Mouse (Mus musculus) thymus, postnatal 14 days (tissue): ENCODE data around the gene Ncbp3.

Source experiments
- DNase-seq: peaks from one replicate; pipeline ENCODE4 v3.0.0; 2021

Ncbp3 gene

DNA sequence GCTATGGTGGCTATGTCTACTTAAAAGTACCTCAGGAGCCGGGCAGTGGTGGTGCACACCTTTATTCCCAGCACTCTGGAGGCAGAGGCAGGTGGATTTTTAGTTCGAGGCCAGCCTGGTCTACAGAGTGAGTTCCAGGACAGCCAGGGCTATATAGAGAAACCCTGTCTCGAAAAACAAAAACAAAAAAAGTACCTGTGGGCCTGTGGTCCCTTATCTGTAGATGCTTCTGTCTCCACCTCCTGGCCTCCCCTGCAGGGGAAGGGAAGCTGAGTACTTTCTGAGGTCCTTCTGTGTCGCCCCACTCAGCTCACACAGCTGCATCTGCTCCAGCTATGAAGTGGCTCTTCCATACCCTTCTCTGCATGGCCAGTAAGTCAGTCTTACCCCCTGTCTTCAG lies 42.7 kb downstream of the Ncbp3 start, which contains the start of gene Itgae:
Gene Itgae (plus strand): TSS at position 301 of the 400 bp plus-strand sequence.
- DNase-seq: no peak

DNA sequence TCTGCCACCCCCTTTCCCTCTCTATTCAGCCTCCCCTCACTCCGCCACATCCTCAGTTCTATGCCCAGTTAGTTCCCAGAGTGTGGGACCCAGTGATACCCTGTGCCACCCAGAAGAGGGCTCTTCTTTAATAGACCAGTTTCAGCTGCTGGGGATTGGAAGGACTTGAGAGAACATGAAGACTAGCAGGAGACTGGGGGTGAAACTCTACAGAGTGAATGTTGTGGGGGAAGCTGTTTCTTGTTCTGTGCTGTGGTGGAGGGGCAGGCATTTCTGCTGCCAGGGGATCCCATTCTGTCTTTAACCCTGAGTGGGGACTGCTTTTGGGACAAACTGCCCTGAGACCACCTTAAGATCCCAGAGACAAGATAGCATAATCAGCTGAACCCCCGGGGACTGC lies 43.2 kb downstream of the Ncbp3 start:
- DNase-seq: no peak

DNA sequence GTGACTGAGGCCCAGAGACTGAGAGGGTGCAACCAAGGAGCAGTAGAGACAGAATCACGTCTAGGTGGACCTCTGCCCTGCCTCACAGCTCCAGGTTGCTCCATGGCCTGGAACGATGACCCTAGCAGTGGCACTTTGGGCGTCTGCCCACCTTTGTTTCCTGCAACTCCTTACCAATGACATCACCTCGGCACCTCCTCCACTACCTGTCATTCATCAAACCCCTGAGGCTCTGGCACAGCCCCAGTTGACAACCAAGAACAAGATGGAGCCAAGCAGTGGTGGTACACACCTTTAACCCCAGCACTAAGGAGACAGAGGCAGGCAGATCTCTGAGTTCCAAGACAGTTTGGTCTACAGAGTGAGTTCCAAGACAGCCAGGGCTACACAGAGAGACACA lies 44.5 kb downstream of the Ncbp3 start:
- no peak for DNase-seq

DNA sequence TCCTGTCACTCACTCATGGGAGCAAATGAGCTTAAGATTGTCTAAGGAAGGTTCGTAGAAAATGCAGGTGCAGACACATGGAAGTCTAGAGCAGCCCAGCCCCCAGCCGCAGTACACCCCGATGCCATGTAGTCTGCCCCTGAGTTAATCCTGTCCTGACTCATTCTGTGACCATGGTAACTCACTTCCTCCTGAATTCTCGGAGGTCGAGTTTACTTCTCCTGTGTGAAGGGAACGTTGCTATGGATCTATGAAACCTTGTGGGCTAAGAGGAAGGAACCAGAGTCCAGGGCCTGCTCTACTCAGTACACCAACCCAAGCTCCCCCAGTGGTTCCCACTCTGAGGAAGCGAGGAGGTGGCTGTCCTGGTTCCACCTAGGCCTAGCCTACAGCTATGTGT lies 45.3 kb downstream of the Ncbp3 start:
- DNase-seq: no peak

DNA sequence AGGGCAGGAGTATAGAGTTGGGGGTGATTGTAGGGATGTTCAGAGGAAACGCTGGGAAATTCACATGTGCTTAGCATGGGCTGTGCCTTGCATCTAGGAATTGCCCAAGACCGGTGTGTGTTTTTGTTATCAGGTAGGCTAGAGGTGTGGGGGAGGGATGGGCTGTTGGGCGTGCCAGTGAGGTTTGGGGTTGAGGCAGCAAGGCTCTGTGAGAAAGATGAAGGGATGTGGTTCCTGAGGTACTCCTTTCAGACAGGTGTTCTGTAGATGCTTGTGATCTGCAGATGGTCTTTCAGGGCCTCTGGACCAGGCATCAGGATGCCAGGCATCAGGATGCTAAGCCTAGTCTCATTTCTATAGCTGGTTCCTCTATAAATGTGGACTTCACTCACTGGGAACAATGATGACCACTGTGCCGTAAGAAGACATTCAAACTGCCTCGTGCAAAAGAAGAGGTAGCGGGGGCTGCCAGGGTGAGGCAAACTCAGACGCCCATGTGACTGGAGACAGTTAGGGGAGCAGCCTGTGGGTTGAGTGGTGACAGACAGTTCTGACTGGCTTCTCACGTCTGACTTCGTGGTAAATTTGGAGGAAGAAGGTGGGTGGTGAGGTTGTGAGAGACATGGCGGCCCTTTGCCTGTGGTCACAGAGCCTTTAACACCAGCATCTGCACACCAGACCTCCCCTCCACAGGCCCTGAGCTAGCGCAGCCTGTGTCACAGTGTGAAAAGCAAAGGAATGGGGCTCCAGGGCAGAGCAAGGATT lies 46.8 kb downstream of the Ncbp3 start:
- DNase-seq: peak; percentile 44

DNA sequence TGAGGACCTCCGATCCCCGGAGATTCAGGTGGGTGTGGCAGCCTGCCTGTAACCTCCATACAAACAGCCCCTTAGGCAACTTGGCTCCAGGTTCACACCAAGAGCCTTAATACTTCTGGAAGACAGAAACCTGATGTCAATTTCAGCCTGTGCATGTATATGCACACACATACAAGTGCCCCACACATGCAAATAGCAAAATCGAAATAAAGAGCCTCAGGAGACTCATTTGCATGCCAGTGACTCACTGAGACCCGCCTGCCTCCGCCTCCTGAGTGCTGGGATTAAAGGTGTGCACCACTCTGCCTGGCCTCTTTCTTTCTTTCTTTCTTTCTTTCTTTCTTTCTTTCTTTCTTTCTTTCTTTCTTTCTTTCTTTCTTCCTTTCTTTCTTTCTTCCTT lies 51.3 kb downstream of the Ncbp3 start:
- DNase-seq: no peak

DNA sequence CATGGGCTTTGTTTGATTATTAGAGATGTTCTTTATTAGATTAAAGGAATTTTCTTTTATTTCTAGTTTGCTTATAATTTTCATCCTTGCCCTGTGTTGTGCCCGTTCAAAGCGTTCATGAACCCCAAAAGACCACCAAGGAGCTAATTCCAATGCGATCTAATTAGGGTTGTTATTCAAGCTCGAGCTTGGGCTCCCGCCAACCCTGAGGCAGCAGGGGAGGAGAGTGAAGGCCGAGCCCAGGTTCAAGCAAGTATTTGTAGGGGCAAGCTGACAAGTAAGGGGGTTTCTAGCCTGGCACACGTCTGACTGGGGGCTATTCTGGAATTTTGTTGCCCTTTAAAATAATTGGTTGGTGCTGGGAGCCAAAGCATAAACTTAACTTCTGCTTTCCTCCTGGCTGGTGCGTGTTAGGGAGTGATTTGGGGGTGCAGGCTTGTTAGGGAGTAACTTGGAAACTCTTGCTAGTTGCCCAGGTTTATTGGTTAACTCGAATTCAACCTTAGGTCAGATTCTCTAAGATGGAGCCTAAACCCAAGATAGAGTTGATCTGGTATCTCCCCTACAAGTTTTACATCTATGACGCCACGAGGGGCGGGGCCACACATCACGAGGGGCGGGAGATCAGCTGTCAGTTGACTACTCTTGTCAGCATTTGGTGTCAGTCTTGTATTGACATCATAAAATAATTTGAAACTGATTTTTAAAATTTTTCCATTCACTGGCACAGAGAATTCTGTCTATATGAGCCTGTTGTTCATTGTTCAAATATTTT lies 52.6 kb downstream of the Ncbp3 start:
- DNase-seq: no peak

DNA sequence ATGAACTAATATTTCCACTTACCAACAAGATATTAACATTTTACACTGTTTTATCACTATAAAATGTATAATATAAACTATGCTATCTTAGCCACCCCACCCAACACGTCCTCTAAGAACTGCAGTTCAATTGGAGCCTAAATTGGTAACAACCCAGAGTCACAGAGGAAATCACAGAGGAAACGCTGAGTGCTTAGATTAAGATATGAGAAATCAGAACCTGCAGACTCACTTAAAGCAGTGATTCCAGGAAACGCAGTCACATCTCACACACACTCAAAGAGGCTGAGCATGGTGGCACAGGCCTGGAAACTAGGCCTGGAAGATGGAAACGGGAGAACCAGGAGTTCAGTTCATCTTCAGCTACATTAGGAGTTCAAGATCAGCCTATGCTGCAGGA lies 53.7 kb downstream of the Ncbp3 start:
- no peak for DNase-seq

DNA sequence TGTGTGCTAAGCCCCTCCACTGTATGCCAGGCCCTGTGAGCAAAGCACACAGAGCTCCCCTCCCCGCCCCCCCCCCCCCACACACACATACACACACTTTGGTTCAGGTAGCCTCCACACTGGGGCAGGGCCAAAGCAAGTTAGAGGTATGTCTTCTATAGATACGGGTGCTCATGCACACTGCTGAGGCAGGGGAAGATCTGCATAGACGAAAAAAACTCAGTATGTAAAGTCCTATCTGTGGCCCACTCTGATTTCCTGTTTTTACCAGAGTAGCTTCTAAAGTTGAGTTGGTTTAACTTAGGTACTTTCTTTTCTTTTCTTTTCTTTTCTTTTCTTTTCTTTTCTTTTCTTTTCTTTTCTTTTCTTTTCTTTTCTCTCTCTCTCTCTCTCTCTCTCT lies 57.7 kb downstream of the Ncbp3 start:
- DNase-seq: no peak

DNA sequence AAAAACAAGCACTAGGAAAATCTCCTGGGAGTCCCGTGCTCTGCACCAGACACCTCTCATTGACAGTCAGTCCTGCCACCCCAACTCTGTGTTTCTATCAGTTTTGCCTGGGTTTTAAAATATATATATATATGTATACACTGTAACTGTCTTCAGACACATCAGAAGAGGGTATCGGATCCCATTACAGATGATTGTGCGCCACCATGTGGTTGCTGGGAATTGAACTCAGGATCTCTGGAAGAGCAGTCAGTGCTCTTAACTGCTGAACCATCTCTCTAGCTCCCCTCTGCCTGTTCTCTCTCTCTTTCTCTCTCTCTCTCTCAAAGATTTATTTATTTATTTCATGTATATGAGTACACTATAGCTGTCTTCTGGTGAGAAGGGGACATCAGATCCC lies 59.8 kb downstream of the Ncbp3 start:
- DNase-seq: peak; percentile 72

DNA sequence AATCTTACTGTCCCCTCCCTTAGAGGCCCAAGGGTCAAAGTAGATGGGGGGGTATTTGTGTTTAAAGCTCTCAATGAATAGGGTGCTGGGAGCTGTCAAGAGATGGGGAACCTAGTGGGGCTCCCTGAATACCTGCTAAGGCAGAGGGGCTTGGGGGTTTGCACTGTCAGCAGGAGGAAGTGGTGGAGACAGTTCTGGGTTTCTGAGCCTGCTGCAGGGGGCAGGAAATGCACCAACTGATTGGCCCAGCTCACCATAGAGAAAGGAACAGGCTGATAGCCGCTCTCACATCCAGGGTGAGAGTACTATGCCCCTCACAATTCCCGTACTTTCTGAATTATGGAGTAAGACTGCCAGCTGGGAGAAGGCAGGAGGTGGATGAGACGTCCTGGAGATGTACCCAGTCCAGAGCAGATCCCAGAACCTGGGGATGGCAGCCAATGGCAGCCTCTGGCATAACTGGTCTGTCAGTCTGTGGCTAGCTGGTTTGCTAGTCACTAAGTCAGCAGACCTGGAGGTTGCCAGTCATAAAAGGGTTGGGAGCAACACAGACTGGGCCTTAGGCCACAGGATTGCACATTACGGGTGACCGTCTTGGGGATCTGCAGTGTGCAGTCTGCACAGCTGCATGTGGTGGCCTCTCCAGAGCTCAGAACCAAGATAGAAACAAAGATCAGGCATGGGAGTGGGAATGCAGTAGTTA lies 60.8 kb downstream of the Ncbp3 start:
- DNase-seq: peak; percentile 76

DNA sequence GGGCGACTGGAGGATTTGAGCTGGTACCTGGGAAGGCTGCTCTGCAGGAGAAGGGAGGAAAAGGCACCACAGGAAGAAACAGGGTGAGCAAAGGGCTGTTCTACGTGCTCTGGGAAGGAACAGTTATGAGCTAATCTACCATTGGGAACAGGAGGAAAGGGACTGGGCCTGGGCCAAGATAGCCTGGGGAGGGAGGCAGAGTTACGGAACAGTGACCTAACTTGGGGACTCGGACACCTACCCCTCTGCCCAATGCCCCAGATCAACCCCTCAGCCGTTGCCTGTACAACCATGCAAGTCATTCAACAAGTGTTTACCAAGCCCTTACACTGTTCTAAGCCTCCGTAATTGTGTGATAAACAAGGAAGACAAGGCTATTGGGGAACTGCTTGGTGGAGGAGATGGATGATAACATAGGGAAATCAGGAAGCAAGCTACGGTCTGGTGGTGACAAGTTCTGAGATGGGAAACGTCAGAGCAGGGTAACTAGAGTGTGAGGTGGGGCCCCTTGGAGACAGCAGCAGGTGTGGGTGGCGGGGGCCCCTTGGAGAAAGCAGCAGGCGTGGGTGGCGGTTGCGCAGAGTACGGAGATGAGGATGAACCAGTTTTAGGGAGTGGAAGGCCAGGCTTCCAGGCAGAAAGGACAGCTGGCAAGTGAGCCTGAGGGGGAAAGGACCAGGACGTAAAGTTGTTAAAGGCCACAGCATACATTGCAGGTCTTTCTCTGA lies 61.5 kb downstream of the Ncbp3 start:
- peak; percentile 48 for DNase-seq

DNA sequence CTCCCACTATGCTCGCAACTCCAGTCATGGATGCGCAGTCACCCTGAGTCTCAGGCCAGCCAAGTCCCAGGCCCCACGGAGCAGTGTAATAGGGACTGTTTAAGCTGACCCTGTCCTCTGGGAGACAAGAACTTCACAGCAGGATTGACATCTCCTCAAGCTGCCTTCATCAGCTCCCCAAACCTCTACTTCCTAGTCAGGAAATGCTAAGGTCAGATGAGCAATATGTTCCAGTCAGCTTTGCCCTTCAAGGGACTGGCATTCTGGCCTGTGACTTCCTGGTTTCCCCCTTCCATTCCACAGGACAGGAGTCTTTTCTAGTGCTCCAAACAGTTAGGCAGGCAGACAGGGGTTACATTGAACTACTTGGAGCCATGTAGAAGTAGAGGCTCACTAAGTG lies 62.4 kb downstream of the Ncbp3 start:
- DNase-seq: no peak

DNA sequence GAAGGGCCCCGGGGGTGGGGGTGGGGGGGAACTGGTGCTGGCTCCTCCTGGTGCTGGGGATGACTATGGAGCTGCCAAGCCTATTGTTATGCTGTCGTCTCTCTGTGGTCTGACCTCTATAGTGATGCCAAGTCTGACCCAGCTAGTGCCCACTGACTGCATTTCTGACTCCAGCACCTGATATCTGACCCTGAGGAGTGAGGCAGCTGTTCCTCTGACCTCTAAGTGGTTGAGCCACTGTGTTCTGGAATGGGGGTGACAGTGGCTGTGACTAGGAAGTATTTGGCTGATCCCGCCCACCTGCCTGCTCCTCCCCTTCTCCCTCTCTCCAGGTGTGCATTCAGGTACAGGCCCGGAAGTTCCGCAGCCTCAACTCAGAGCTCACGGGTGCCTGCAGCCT lies 63.8 kb downstream of the Ncbp3 start:
- no peak for DNase-seq

DNA sequence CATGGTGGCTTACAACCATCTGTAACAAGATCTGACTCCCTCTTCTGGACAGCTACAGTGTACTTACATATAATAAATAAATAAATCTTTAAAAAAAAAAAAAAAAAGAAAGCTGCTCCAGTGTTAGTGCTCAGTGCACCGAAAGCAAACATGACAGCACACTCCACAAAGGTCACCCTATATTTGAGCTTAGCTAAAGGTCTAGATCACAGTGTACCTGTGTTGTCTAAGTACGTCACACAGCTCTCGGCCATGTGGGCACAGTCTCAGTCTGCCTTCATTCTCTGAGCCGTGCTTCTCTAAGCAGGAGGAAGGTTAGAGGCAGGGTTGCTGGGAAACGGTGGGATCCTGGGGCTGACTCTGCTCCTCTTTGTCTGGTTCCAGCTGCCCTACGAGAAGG lies 78.9 kb downstream of the Ncbp3 start:
- DNase-seq: no peak

DNA sequence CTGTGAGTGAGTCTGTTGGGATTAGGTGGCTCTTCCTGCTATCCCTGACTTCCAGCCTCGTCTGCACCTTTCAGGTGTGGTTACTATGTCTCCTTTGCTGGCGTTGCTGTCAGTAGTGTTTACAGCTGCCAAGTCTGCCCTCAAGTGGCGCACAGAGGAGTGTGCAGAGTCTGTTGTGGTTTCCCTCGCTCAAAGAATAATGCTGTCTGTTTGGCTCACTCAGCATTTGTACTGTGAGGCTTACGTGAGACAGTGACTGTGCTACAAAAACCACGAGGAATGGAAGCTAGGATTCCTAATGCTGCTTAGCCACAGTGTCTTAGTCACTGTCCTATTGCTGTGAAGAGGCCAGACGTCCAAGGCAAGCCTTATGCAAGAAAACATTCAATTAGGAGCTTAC lies 83.4 kb downstream of the Ncbp3 start:
- DNase-seq: peak; percentile 68

DNA sequence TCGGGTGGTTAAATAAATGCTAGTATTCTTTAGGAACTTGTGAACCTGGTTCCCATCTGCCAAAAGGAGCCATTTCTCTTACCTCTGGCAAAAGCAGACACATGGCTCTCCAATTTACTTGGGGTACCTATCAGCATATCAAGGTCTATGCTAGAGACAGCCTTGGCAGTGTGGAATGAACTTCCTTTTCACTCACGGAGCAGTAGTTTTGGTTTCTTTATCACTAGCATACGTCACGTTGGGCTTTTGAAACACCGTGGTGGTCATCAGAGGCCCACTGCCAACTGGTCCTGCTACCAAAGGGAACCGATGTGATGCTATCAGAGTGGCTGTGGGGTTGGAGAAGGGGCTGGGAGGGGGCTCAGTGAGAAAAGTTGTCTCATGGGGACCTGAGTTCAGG lies 85.4 kb downstream of the Ncbp3 start:
- DNase-seq: no peak

DNA sequence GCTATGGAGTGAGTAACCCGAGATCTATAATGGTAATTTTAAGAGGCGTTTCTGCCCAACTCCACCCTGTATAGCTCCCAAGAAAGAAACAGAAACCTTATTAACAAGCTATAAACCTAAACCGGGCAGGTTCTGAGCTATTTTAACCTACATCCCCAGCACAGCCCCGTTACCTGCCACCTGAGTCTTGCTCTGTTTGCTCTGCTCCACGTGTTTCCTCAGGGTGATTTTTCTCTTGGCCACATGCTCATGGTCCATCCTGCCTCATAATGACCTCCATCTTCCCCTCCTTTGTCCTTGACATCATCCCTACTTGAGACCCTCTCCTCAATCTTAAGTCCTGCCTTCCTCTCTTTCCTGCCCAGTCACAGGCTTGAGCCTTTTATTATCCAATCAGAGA lies 86.6 kb downstream of the Ncbp3 start:
- no peak for DNase-seq

DNA sequence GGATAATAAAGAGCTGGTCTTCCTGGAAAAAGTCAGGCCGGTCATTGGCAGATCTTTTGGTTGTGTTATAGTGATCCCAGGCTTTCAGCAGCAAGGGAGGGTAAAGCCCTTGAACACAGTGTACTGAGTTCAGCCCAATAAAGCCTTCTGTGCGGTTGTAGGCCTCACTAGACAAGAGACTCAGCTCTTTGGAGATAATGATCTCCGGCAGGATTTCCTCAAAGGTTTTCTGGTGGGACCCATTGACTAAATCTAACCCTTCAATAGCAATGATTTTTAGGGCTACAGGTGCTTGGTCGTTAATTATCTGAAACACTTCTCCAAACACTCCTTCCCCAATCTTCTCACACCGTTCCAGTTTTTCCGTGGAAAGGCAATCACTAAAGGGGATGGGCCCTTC lies 89.0 kb downstream of the Ncbp3 start:
- DNase-seq: peak; percentile 19

DNA sequence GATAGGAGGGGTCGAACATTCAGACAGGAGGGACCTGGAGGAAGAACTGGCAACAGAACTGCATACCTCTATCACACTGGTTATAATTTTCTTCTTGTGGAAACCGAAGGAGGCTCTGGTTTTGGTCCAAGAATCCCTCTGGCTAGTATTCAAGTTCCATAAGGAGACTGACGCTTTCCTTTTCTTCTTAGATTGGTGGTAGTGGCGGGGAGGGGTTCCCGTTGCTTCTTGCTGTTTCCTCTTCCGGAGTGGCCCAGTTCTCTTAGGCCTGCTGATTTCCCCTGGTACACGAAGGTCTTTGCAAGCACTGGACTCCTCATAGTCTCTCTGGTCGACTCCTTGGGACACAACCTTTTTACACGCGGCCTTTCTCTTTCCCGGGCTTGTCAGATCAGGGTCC lies 89.5 kb downstream of the Ncbp3 start:
- peak; percentile 38 for DNase-seq

DNA sequence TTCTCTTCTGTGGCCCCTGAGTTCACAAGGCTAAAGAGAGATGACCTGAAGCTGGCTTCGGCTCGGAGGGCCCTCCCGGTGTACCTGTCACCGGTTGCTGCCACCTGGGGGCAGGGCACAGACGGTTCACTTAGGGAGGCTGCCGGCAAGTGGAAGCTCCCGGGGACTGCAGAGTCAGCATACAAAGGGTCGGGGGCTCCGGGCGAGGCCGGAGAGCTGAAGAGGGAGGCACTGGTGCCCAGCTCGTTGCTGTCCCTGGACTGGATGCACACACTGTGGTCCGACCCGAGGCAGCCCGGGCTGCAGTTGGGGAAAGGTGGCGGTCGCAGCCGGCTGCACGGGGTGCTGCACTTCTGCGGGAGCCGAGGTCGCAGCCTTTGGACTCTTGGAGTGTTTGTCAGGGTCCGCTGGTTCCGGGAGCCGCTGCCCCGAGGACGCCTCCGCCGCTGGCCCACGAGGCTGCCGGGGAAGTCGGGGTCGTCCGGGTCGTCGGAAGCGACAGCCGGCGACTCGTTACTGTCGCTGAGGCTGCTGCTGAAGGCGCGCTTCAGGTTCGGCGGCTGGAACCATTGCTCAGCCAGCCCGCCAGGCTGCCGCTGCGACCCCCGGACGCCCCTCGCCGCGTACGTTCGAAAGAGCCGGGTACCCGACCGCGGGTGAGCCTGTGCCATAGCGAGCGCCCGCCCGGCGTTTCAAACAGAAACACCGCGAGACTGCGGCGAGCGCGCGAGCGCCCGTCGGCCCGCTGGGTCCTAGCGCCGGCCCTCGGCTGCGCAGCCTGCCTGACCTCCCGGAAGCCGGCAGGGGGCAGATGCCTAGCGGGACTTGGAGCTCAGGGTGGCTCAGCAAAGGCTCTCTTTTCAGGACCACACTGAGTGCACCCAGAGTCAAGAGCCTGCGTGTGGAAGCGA lies 90.3 kb downstream of the Ncbp3 start, which contains the start of gene Haspin:
Gene Haspin (minus strand): TSS at position 704 of the 911 bp plus-strand sequence.
- peak; percentile 95 for DNase-seq
